Mouse (Mus musculus) cerebellum, adult 9-11 months (tissue): ENCODE data around the gene Dyrk1a.
A peak's percentile ranks its signal among the peaks of the same experiment; 100 is the strongest.

Experiments
- DNase-seq: peaks from one replicate; pipeline ENCODE4 v3.0.0; 2022

Gene Dyrk1a

GRCm38 (mm10) chr16:94720476-94721153, 150.8 kb downstream of the Dyrk1a start:
- no peak for DNase-seq

DNA sequence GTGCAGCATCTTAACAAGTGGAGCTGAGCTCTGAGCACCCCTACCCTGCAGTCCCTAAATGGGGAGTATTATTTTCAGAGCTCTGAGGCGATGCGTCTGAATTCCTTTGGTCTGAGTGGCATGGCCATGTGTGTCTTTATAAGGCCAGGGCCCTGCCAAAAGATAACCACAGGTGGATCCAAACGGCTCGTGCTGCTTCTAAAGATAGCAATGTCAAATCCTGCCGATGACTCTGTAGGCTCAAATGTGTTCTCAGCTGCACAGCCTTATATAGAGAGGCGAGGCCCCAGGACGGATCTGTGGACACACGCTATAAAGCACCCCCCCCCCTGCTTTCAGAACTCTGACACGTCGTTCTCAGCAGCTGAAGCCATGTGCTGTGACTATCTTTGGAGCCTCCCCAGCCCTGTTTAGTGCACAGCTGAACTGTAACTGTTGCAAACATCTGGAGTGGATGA, 151.8 kb downstream of the Dyrk1a start:
- DNase-seq, result no peak

GRCm38 (mm10) chr16:94722936-94723335, 153.1 kb downstream of the Dyrk1a start:
- DNase-seq, result peak; percentile 51

DNA sequence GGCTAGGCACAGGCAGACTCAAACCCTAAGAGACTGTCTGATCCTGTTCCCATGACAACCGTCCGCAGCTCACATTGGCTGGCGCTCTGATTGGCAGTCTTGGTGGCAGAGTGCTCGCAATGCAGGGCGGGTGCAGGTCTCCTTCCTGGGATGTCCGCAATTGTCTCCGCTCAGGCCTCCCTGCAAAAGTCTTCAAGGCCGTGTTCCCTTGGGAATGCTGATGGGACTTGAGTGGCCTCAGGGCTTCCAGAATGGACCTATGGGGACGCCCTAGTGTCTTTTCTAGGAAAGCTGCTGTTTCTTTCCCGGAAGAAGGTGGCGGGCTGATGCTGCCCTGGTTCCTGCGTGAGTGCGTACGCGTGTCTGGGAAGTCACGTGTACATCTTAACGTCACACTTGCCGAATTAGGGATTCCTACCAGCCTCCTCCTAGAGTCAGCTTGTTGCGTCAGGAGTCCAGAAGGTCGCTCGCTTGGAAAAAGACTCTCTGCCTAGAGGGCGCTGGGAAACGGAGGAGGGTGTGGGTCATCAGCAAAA, 154.3 kb downstream of the Dyrk1a start:
- peak; percentile 93 for DNase-seq

DNA sequence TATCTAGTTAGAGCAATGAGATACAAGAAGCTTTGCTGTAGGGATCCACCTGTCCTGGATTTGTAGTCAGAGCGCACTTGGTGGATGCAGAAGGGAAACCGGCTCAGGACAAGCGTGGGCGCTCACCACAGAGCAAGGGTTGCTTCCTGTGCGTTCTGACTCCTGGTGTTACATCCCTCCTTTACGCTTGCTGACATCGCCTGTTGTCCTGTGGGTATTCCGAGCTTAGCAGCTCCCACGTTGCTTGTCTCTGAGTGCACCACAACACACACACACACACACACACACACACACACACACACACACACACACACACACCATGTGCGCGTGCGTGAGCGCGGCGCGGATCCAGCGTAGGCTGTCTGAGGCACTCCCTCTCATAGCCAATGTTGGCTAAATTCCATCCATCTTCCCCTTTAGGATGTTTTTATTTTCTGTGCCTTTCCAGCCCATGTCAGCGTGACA, 155.0 kb downstream of the Dyrk1a start:
- peak; percentile 63 for DNase-seq

GRCm38 (mm10) chr16:94729236-94729635, 159.4 kb downstream of the Dyrk1a start:
- DNase-seq, result no peak

DNA sequence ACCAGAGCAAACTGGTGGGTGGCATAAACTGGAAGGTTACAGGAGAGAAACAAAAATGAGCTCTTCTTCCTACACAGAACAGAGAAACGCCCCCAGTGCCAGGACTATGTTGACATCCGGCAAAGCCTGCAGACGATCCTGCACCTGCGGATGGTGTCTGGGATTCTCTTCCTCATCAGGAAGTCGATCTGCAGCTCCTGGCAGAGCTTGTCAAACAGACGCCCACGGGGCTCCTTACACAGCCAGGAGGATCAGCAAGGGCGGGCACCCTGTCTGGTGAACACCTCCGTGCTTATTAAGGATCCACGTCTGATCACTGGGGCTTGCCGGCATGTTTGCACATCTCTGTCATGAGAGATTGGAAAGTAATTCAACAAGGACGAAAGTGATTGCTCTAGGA, 161.2 kb downstream of the Dyrk1a start:
- no peak for DNase-seq

DNA sequence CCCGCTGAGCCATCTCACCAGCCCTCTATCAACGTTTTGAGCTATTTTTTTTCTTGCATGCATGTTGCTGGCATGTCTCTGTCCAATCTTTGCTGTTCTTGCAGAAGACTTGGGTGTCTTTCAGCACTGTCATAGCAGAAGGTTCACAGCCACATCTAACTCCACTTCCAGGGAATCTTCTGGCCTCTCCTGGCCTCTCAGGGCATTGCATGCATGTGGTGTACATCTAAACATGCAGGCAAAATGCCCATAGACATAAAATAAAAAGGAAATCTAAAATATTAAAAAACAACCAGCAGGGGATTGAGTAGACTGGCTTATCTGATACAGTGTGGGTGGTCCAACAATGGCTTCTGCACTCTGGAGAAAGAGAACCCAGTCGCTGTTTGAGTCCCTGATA, 165.7 kb downstream of the Dyrk1a start:
- DNase-seq, result no peak

DNA sequence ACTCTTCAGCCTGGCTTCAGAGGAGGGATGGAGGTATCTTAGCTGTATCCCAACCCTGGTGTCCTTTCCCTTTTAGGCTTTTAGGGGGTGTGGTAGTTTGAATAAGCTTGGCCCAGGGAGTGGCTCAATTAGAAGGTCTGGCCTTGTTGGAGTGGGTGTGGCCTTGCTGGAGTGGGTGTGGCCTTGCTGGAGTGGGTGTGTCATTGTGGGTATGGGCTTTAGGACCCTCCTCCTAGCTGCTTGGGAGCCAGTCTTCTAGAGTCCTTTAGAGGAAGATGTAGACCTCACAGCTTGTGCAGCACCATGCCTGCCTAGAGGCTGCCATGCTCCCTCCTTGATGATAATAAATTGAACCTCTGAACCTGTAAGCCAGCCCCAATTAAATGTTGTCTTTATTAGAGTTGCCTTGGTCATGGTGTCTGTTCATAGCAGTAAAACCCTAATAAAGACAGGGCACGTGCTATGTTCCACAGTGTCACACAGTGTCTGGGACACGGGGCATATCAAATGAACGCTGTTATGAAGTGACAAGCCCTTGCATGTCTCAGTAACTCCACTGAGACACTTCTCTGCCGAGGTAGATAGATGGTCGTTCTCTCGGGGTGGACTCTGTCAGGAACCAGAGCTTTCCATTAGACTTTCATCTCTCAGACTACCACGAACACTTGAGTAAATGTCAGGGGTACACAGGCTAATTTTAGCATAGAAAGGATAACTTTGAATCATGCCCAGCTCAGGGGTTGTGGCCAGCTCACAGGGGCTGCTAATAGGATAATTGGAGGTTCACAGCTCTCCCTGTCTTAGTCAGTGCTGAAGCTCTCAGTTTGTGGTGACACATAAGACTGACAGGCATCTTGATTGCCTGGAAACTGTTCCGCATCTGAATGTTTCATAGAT, 166.9 kb downstream of the Dyrk1a start:
- DNase-seq, result no peak

DNA sequence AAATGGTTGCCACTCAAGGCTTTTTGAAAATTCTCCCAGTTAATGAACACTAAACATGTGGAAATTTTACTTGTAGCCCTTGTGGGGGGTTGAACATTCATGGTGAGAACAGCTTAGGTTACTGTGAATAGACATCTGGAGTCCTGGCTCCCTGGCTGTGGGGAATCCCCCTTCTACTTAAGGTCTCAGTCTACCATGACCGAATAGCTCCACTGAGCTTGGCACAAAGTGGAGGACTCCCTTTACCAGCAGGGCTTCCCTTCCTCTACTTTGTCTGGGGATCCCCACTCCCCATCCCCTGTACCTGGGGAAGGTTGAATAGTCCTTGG, 167.5 kb downstream of the Dyrk1a start:
- DNase-seq, result no peak

DNA sequence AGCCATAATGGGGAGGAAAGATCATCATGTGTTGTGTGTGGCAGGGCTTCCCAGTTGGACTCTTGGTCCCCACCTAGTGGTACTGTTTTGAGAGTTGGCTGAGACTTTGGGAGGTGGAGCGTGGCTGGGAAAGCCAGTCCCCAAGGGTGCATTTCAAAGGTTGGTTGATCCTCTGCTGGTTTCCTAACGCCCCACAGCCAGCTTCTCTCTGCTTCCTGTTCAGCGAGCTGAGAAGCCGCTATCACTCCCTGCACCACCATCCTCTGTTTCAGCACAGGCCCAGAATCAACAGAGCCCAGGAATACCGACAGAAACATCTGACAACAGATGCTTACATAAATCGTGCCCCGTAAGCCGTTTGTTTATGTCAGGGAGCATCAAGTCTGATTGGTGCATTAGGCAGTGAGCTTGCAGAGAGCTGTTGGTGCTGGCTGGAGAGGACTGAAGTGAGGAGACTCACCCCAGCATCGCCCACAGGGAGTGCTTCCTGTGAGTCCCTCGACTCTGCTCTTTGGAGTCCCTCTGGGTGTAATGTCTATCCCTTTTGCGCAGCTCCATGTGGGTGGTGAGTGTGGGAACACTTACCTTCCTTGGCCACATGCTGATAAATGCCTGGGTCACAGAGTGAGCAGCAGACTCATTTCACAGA, 174.2 kb downstream of the Dyrk1a start:
- peak; percentile 62 for DNase-seq

DNA sequence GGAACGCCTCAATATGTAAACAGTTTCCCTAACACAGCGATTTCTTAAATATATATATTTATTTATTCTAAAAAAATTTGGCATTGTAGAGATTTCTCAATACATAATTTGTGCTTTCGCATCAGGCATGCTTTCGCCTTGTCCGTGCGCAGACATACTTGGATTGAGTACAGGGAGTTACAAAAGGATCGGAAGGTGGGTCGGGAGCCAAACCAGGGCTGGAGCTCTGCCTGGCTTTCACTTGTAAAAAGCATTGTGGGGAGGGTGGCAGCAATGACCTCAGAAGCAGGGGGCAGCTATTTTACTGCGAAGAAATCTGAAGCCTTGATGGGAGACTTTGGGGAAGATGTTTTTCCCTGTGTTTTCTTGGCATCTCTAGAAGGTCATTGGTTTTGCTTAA, 175.2 kb downstream of the Dyrk1a start:
- peak; percentile 64 for DNase-seq
